In the genomic region with DNA sequence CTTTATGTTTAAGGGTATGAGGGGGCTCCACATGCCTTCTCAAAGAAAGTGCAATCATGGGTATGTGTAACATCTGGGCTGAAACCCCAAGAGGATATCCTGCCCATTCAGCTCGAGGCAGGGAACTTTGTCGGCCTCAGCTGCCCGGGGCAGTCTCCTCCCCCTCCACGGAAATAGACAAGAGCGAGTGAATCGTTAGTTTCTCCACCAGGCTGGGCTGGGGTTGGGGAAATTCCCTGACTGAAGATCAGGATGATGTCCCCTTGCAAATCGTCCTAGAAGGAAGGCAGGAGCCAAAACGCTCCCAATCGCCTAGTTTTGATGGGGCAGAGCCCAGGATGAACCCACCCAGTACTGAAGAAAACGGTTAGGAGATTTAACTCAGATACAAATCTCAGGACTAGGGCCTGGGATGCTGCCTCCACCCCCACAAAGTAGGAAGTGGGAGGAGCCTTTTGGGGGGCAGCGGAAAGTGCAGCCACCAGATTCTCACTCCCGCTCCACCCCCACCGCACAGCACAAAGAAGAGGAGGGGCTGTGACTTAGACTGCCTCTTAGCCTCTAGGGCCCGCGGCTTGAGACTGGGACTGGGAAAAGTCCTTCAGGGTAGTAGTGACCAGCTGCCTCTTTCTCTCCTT, we compare ENCODE assay signal across 8 mouse cellular contexts. TPM values are rescaled to one million over a fixed set of nuclear protein-coding genes. Genes with fewer than 3 reads are reported as not detected.
DNase-seq lines count a peak whose midpoint lies in the region; ATAC-seq and TF ChIP-seq lines count a peak whose summit lies in the region.

No protein-coding gene starts in this region.

- H3K4me2 ChIP-seq in lung, embryonic 15.5 days, result peak overlapping the region; percentile 53

- DNase-seq in left cerebral cortex, adult 2 months (ENCODE audit: extremely low spot score in 1 of 2, low spot score in 2 of 2), result no peak
- DNase-seq in left cerebral cortex, adult 18-20 months (ENCODE audit: low spot score in 2 of 2), result no peak
- DNase-seq in heart, adult 18-20 months, result peak; percentile 91 to 95
- peak; percentile 80 for DNase-seq in kidney, adult 11 months
- DNase-seq in right cerebral cortex, postnatal 25 days, result no peak

- H3K4me1 ChIP-seq in cortical plate, adult 2 months (ENCODE audit: control insufficient read depth, insufficient read depth, low read length), result peaks cover 8% of the 10 kb centered on the region; the same call in 1 of the 2 replicates
- H3K4me1 ChIP-seq in lung, embryonic 15.5 days, result peaks cover 59% of the 10 kb centered on the region

- no peaks in the 10 kb centered on the region for H3K27me3 ChIP-seq in lung, embryonic 15.5 days

- H3K27ac ChIP-seq in left cerebral cortex, adult 2 months, result peak overlapping the region; percentile 56
- 0 out of 2 replicates have a peak overlapping the region, but pooled peaks have one; percentile 7 for H3K27ac ChIP-seq in cortical plate, adult 2 months (ENCODE audit: insufficient read depth, low read length)
- H3K27ac ChIP-seq in lung, embryonic 15.5 days, result peak overlapping the region; percentile 97

- no peak for TF ChIP-seq POLR2A in cortical plate, adult 2 months (IDR thresholded peaks at IDR 0.05; ENCODE audit: extremely low read depth, insufficient read depth, low read length)

- peak overlapping the region; percentile 38 for H3K9ac ChIP-seq in lung, embryonic 15.5 days

- intact Hi-C loops in left cerebral cortex, adult 2 months (cut with DNase I), result loop anchor here (5.0 kb wide), 1 partner anchor 172 kb away; no protein-coding TSS in a partner anchor

- H3K4me3 ChIP-seq in left cerebral cortex, adult 2 months, result no peak overlapping the region
- H3K4me3 ChIP-seq in cortical plate, adult 2 months (ENCODE audit: insufficient read depth, low read length), result no peak overlapping the region
- peak overlapping the region; percentile 22; the same call in 1 of the 2 replicates for H3K4me3 ChIP-seq in lung, embryonic 15.5 days

- no peaks in the 10 kb centered on the region for H3K36me3 ChIP-seq in lung, embryonic 15.5 days

- 4% methylated on average over 15 of the region's 15 CpGs for WGBS in lung, embryonic 15.5 days

- ATAC-seq in lung, embryonic 15.5 days (ENCODE audit: borderline replicate concordance, extremely low read depth, low FRiP score, low TSS enrichment), result peak; percentile 23
- ATAC-seq in neutrophil, adult 5-6 weeks (ENCODE audit: extremely low read depth, insufficient number of reproducible peaks, low FRiP score, poor library complexity, severe bottlenecking), result peak; percentile 16

- no peak; the same call in 1 of the 2 replicates for TF ChIP-seq CTCF in left cerebral cortex, adult 2 months (IDR thresholded peaks at IDR 0.05)
- no peak for TF ChIP-seq CTCF in cortical plate, adult 2 months (IDR thresholded peaks at IDR 0.05; ENCODE audit: extremely low read depth, insufficient read depth, low read length)

- no peaks in the 10 kb centered on the region for H3K9me3 ChIP-seq in lung, embryonic 15.5 days

RNA-seq across cellular contexts. Expression of a gene that starts 2.5 kb away (rescaled TPM):
- total RNA-seq in left cerebral cortex, adult 2 months (2021), result 10 to 100 TPM; 77.0 to 87.5 TPM
- 10 to 100 TPM; 84.5 to 87.3 TPM for total RNA-seq in left cerebral cortex, adult 18-20 months (2021)
- polyA plus RNA-seq in cortical plate, adult 2 months (2012; rRNA removed), result 111 and 117 TPM in 2 replicates
- total RNA-seq in heart, adult 18-20 months (2021), result 10 to 100 TPM; 46.2 to 56.9 TPM
- 106 and 108 TPM in 2 replicates for polyA plus RNA-seq in lung, embryonic 15.5 days (2015; fragmentation: Nextera tagmentation; extraction: Ambion mirVana)
- 33.1 and 37.7 TPM in 2 replicates for total RNA-seq in neutrophil, adult 5-6 weeks (2017)

RNA-seq across cellular contexts. Expression of a gene that starts 3.5 kb away (rescaled TPM):
- total RNA-seq in left cerebral cortex, adult 2 months (2021), result 100 to 1,000 TPM; 281 TPM
- total RNA-seq in left cerebral cortex, adult 18-20 months (2021), result 100 to 1,000 TPM; 251 to 254 TPM
- 206 and 215 TPM in 2 replicates for polyA plus RNA-seq in cortical plate, adult 2 months (2012; rRNA removed)
- 100 to 1,000 TPM; 240 to 249 TPM for total RNA-seq in heart, adult 18-20 months (2021)
- 40.8 and 45.3 TPM in 2 replicates for polyA plus RNA-seq in lung, embryonic 15.5 days (2015; fragmentation: Nextera tagmentation; extraction: Ambion mirVana)
- 104 and 115 TPM in 2 replicates for total RNA-seq in neutrophil, adult 5-6 weeks (2017)

RNA-seq across cellular contexts. Expression of a gene that starts 27.0 kb away (rescaled TPM):
- total RNA-seq in left cerebral cortex, adult 2 months (2021), result 1 to 10 TPM; 1.9 to 3.0 TPM
- total RNA-seq in left cerebral cortex, adult 18-20 months (2021), result 1 to 10 TPM; 1.7 to 2.8 TPM
- polyA plus RNA-seq in cortical plate, adult 2 months (2012; rRNA removed), result 0.36 and 0.52 TPM in 2 replicates
- total RNA-seq in heart, adult 18-20 months (2021), result under 1 TPM; 0.52 to 0.95 TPM
- polyA plus RNA-seq in lung, embryonic 15.5 days (2015; fragmentation: Nextera tagmentation; extraction: Ambion mirVana), result 5.4 and 5.8 TPM in 2 replicates
- not detected in 2 replicates for total RNA-seq in neutrophil, adult 5-6 weeks (2017)

RNA-seq across cellular contexts. Expression of a gene that starts 57.1 kb away (rescaled TPM):
- total RNA-seq in left cerebral cortex, adult 2 months (2021), result 100 to 1,000 TPM; 149 to 158 TPM
- total RNA-seq in left cerebral cortex, adult 18-20 months (2021), result 100 to 1,000 TPM; 132 to 156 TPM
- 86.1 and 98.1 TPM in 2 replicates for polyA plus RNA-seq in cortical plate, adult 2 months (2012; rRNA removed)
- total RNA-seq in heart, adult 18-20 months (2021), result 100 to 1,000 TPM in 1 of 2 experiments, 10 to 100 TPM in 1; 86.5 to 116 TPM
- polyA plus RNA-seq in lung, embryonic 15.5 days (2015; fragmentation: Nextera tagmentation; extraction: Ambion mirVana), result 228 and 230 TPM in 2 replicates
- 378 and 401 TPM in 2 replicates for total RNA-seq in neutrophil, adult 5-6 weeks (2017)

Comparison
In these comparisons a context has a peak if more than half of its experiments do, and no peak if none do; other contexts are left out.
1. DNase-seq: peak in heart, adult 18-20 months (2 of 2) and kidney, adult 11 months (single experiment); none in left cerebral cortex, adult 2 months (0 of 2), left cerebral cortex, adult 18-20 months (0 of 2) and right cerebral cortex, postnatal 25 days (single experiment).
2. H3K27ac ChIP-seq: peak in every context shown above with its lines; median percentile 97 in lung, embryonic 15.5 days; 56 in left cerebral cortex, adult 2 months; 7 in cortical plate, adult 2 months.